Mouse (Mus musculus) heart, embryonic 12.5 days (tissue): ENCODE results near the gene Ryr2. TPM values are rescaled to one million over a fixed set of nuclear protein-coding genes. Genes with fewer than 3 reads are reported as not detected.

Experiments
- ATAC-seq: fragments of 200-750 bp; cut with Nextera tagmentation; 2 replicates; pipeline ENCODE4 v1.8.0; 2017; ENCODE audit warnings: moderate TSS enrichment, moderate library complexity; ENCODE audit not compliant: insufficient number of reproducible peaks, low FRiP score
- H3K27ac ChIP-seq: fragments of 300-500 bp; sonication (generic); 2 replicates; pipeline ENCODE4 v1.5.1; 2016; ENCODE audit warnings: mild to moderate bottlenecking, moderate library complexity; ENCODE audit not compliant: poor library complexity, severe bottlenecking
- H3K27me3 ChIP-seq: fragments of 300-500 bp; sonication (generic); replicated peaks from 2 replicates; pipeline ENCODE4 v1.6.1; 2016; ENCODE audit warnings: mild to moderate bottlenecking, moderate library complexity
- H3K36me3 ChIP-seq: fragments of 300-500 bp; sonication (generic); 2 replicates; pipeline ENCODE4 v1.6.1; 2016; ENCODE audit warnings: mild to moderate bottlenecking, moderate library complexity
- H3K4me1 ChIP-seq: fragments of 300-500 bp; sonication (generic); replicated peaks from 2 replicates; pipeline ENCODE4 v1.6.1; 2016; ENCODE audit warnings: mild to moderate bottlenecking
- H3K4me2 ChIP-seq: fragments of 300-500 bp; sonication (generic); 2 replicates; pipeline ENCODE4 v1.6.1; 2016; ENCODE audit warnings: mild to moderate bottlenecking, moderate library complexity
- H3K4me3 ChIP-seq: fragments of 300-500 bp; sonication (generic); 2 replicates; pipeline ENCODE4 v1.5.1; 2016; ENCODE audit warnings: mild to moderate bottlenecking
- H3K9ac ChIP-seq: fragments of 300-500 bp; sonication (generic); 2 replicates; pipeline ENCODE4 v1.6.1; 2016; ENCODE audit warnings: mild to moderate bottlenecking, moderate library complexity
- H3K9me3 ChIP-seq: fragments of 300-500 bp; sonication (generic); replicated peaks from 2 replicates; pipeline ENCODE4 v1.6.1; 2016; ENCODE audit warnings: mild to moderate bottlenecking, moderate library complexity
- WGBS: fragments of 180-500 bp; shearing (Covaris S2); methylation state at CpG from one replicate; pipeline ENCODE4 v1.1.7; 2016; 5-methylcytosine and 5-hydroxymethylcytosine counted together
- polyA plus RNA-seq: library from polyadenylated mRNA; unstranded; fragments of >200 nt; fragmentation: Nextera tagmentation; extraction: Ambion mirVana; gene quantifications from 2 replicates; pipeline ENCODE4 v1.2.1, GENCODE M21; 2016

Gene Ryr2
- polyA plus RNA-seq, 1 experiment from 2014 or later, result 35.3 TPM

- Histone ChIP-seq H3K36me3 (no peaks in the 10 kb centered on the region), H3K4me1 (peaks cover 20% of the 10 kb centered on the region), H3K4me2 (no peak overlapping the region), H3K27me3 (no peaks in the 10 kb centered on the region), H3K9ac (no peak overlapping the region), H3K27ac (no peak overlapping the region), H3K4me3 (no peak overlapping the region), H3K9me3 (no peaks in the 10 kb centered on the region)
- ATAC-seq, result 0 out of 2 replicates have a peak, but pooled peaks have one; percentile 39
- WGBS, result 40% methylated on average over 2 of the region's 2 CpGs
Measured at GRCm38 (mm10) chr13:11915619-11916018, 191.1 kb downstream of the Ryr2 start.

- H3K36me3 ChIP-seq, result no peaks in the 10 kb centered on the region
- H3K4me3 ChIP-seq, result no peak overlapping the region
- no peak overlapping the region for H3K4me2 ChIP-seq
- no peaks in the 10 kb centered on the region for H3K9me3 ChIP-seq
- H3K27ac ChIP-seq, result no peak overlapping the region
- 66% methylated on average over 3 of the region's 3 CpGs for WGBS
- H3K9ac ChIP-seq, result no peak overlapping the region
- ATAC-seq, result no peak
- no peaks in the 10 kb centered on the region for H3K27me3 ChIP-seq
- H3K4me1 ChIP-seq, result peaks cover 23% of the 10 kb centered on the region
Measured at GRCm38 (mm10) chr13:11914682-11915081, 192.1 kb downstream of the Ryr2 start.

GRCm38 (mm10) chr13:11912208-11912607, 194.5 kb downstream of the Ryr2 start:
- Histone ChIP-seq H3K27me3 (no peaks in the 10 kb centered on the region), H3K36me3 (no peaks in the 10 kb centered on the region), H3K27ac (no peak overlapping the region), H3K4me2 (no peak overlapping the region), H3K4me1 (peaks cover 29% of the 10 kb centered on the region), H3K9me3 (no peaks in the 10 kb centered on the region), H3K9ac (no peak overlapping the region), H3K4me3 (no peak overlapping the region)
- 74% methylated on average over 2 of the region's 2 CpGs for WGBS
- ATAC-seq, result no peak

- Histone ChIP-seq H3K27ac (no peak overlapping the region), H3K36me3 (no peaks in the 10 kb centered on the region), H3K4me2 (no peak overlapping the region), H3K4me3 (no peak overlapping the region), H3K27me3 (no peaks in the 10 kb centered on the region), H3K4me1 (peaks cover 28% of the 10 kb centered on the region), H3K9ac (no peak overlapping the region), H3K9me3 (no peaks in the 10 kb centered on the region)
- 73% methylated on average over 4 of the region's 4 CpGs for WGBS
- no peak for ATAC-seq
Measured at GRCm38 (mm10) chr13:11908123-11908522, 198.6 kb downstream of the Ryr2 start.

- WGBS, result 62% methylated on average over 2 of the region's 2 CpGs
- H3K27ac ChIP-seq, result no peak overlapping the region
- no peaks in the 10 kb centered on the region for H3K27me3 ChIP-seq
Measured at GRCm38 (mm10) chr13:11905126-11905525, 201.6 kb downstream of the Ryr2 start.

GRCm38 (mm10) chr13:11903272-11903671, 203.5 kb downstream of the Ryr2 start:
- Histone ChIP-seq H3K4me3 (no peak overlapping the region), H3K4me2 (no peak overlapping the region), H3K27me3 (no peaks in the 10 kb centered on the region), H3K9ac (no peak overlapping the region), H3K27ac (no peak overlapping the region), H3K4me1 (peaks cover 14% of the 10 kb centered on the region), H3K9me3 (peaks cover 3% of the 10 kb centered on the region; the same call in 1 of the 2 replicates), H3K36me3 (0 out of 2 replicates have a peak, but pooled peaks cover 3% of the 10 kb centered on the region)
- 58% methylated on average over 9 of the region's 9 CpGs for WGBS
- no peak for ATAC-seq

More at GRCm38 (mm10) chr13:11905126-11905525, 201.6 kb downstream of the Ryr2 start:
- H3K9me3 ChIP-seq, result no peaks in the 10 kb centered on the region
- no peak overlapping the region for H3K4me2 ChIP-seq
- H3K4me3 ChIP-seq, result no peak overlapping the region
- H3K4me1 ChIP-seq, result peaks cover 24% of the 10 kb centered on the region
- H3K9ac ChIP-seq, result no peak overlapping the region
- H3K36me3 ChIP-seq, result no peaks in the 10 kb centered on the region
- ATAC-seq, result no peak

GRCm38 (mm10) chr13:11902856-11903255, 203.9 kb downstream of the Ryr2 start:
- no peaks in the 10 kb centered on the region for H3K27me3 ChIP-seq
- peaks cover 3% of the 10 kb centered on the region; the same call in 1 of the 2 replicates for H3K9me3 ChIP-seq
- peaks cover 11% of the 10 kb centered on the region for H3K4me1 ChIP-seq
- no peak overlapping the region for H3K27ac ChIP-seq
- no peak for ATAC-seq
- H3K4me3 ChIP-seq, result no peak overlapping the region
- no peak overlapping the region for H3K4me2 ChIP-seq
- 71% methylated on average over 6 of the region's 6 CpGs for WGBS
- H3K36me3 ChIP-seq, result 0 out of 2 replicates have a peak, but pooled peaks cover 3% of the 10 kb centered on the region
- no peak overlapping the region for H3K9ac ChIP-seq

- Histone ChIP-seq H3K4me3 (no peak overlapping the region), H3K4me1 (peaks cover 2% of the 10 kb centered on the region; the same call in 1 of the 2 replicates), H3K9me3 (peaks cover 3% of the 10 kb centered on the region; the same call in 1 of the 2 replicates), H3K27ac (no peak overlapping the region), H3K4me2 (no peak overlapping the region), H3K9ac (no peak overlapping the region), H3K27me3 (no peaks in the 10 kb centered on the region), H3K36me3 (0 out of 2 replicates have a peak, but pooled peaks cover 3% of the 10 kb centered on the region)
- WGBS, result 80% methylated on average over 2 of the region's 2 CpGs
- ATAC-seq, result no peak
Measured at GRCm38 (mm10) chr13:11900631-11901030, 206.1 kb downstream of the Ryr2 start.

GRCm38 (mm10) chr13:11895631-11896030, 211.1 kb downstream of the Ryr2 start:
- Histone ChIP-seq H3K4me3 (no peak overlapping the region), H3K36me3 (0 out of 2 replicates have a peak, but pooled peaks cover 3% of the 10 kb centered on the region), H3K27me3 (no peaks in the 10 kb centered on the region), H3K4me2 (no peak overlapping the region), H3K9me3 (peaks cover 3% of the 10 kb centered on the region; the same call in 1 of the 2 replicates), H3K9ac (no peak overlapping the region), H3K27ac (no peak overlapping the region), H3K4me1 (0 out of 2 replicates have a peak, but pooled peaks cover 4% of the 10 kb centered on the region)
- 80% methylated on average over 1 of the region's 1 CpGs for WGBS
- no peak for ATAC-seq

GRCm38 (mm10) chr13:11891739-11892138, 215.0 kb downstream of the Ryr2 start:
- 85% methylated on average over 3 of the region's 3 CpGs for WGBS
- no peaks in the 10 kb centered on the region for H3K36me3 ChIP-seq
- no peak for ATAC-seq
- no peak overlapping the region for H3K9ac ChIP-seq
- H3K4me3 ChIP-seq, result no peak overlapping the region
- H3K27me3 ChIP-seq, result no peaks in the 10 kb centered on the region
- 0 out of 2 replicates have a peak, but pooled peaks cover 4% of the 10 kb centered on the region for H3K4me1 ChIP-seq
- no peak overlapping the region for H3K27ac ChIP-seq
- no peaks in the 10 kb centered on the region for H3K9me3 ChIP-seq
- H3K4me2 ChIP-seq, result no peak overlapping the region

- no peak for ATAC-seq
- Histone ChIP-seq H3K4me2 (no peak overlapping the region), H3K27me3 (no peaks in the 10 kb centered on the region), H3K36me3 (no peaks in the 10 kb centered on the region), H3K4me3 (no peak overlapping the region), H3K27ac (no peak overlapping the region), H3K9ac (no peak overlapping the region), H3K9me3 (no peaks in the 10 kb centered on the region), H3K4me1 (0 out of 2 replicates have a peak, but pooled peaks cover 4% of the 10 kb centered on the region)
- 68% methylated on average over 3 of the region's 3 CpGs for WGBS
Measured at GRCm38 (mm10) chr13:11891115-11891514, 215.6 kb downstream of the Ryr2 start.

GRCm38 (mm10) chr13:11884175-11884574, 222.6 kb downstream of the Ryr2 start:
- H3K27ac ChIP-seq, result no peak overlapping the region
- WGBS, result 68% methylated on average over 3 of the region's 3 CpGs
- H3K4me1 ChIP-seq, result peaks cover 4% of the 10 kb centered on the region
- H3K9ac ChIP-seq, result no peak overlapping the region
- H3K36me3 ChIP-seq, result 0 out of 2 replicates have a peak, but pooled peaks cover 2% of the 10 kb centered on the region
- no peak overlapping the region for H3K4me3 ChIP-seq
- no peak overlapping the region for H3K4me2 ChIP-seq
- no peaks in the 10 kb centered on the region for H3K27me3 ChIP-seq
- H3K9me3 ChIP-seq, result no peaks in the 10 kb centered on the region
- ATAC-seq, result no peak
